Mouse (Mus musculus) ZHBTc4 (cell line): Measurements from ENCODE around the gene Catip.
"Not testable (repeated sequence)": the region's sequence is repeated elsewhere in the genome, so short reads cannot be mapped to it uniquely, and the experiment has no call there.

Source experiments
- DNase-seq: peaks from one replicate; pipeline ENCODE4 v3.0.0-alpha.2; 2011; ENCODE audit warnings: low read depth, low spot score

Gene Catip

DNA sequence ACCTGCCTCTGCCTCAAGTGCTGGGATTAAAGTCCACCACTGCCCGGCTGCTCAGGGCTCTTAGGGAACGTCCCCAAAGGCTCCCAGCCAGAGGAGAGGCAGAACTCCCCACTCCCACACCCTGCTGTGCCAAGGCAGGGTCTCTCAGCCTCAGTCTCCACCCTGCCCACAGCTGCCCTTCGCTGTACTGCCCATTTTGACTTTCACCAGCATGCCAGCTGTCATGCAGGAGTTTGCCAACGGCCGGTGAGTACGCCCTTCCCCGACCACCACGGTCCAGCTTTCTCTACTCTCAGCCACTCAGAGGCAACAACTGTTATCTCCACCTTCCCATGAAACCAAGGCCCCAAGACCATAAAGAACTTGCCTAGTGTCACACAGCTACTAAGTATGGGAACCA, 22.6 kb downstream of the Catip start:
- no peak for DNase-seq

DNA sequence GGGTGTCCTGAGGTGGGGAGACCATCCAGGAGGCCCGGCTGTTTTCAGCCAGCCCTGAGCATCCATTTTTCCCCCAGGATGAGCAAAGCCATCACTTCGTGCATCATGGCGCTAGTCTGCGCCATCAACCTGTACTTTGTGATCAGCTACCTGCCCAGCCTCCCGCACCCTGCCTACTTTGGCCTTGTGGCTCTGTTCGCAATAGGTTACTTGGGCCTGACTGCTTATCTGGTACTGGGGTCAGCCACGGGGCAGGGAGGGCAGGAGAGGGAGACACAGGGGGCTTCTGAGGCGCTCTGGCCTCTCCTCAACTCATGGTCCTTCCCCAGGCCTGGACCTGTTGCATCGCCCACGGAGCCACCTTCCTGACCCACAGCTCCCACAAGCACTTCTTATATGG, 23.2 kb downstream of the Catip start:
- no peak for DNase-seq

DNA sequence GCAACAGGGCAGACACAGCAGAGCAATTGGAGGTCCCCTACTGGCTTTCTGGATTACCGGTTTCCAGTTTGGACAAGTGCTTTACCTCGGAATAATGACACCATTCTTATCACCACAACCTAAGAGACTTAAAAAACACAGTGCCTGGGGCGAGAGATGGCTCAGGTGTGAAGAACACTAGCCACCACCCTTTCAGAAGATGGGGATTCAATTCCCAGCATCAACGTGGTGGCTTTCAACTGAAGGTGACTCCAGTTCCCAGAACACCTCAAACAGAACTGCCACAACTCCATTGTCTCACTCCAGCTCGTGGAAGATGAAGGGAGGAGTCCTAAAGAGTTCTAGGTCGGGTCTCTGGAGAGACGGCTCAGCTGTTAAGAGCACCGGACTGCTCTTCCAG, 23.6 kb downstream of the Catip start:
- DNase-seq = peak; percentile 73

DNA sequence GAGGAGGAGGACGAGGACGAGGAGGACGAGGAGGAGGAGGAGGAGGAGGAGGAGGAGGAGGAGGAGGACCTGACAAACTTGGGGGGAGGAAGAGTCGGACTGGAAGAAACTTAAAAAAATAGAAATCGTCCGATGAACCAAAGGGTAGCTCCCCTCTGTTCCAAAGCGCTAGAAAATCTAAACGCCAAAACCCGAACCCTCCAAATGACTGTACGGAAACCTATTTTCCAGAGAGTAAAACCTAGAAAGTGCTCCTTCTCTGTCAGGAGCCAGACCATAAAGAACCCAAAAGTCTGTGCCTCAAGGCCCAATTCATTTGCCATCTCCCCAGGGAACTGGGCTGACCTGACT, 24.4 kb downstream of the Catip start:
- no peak for DNase-seq

DNA sequence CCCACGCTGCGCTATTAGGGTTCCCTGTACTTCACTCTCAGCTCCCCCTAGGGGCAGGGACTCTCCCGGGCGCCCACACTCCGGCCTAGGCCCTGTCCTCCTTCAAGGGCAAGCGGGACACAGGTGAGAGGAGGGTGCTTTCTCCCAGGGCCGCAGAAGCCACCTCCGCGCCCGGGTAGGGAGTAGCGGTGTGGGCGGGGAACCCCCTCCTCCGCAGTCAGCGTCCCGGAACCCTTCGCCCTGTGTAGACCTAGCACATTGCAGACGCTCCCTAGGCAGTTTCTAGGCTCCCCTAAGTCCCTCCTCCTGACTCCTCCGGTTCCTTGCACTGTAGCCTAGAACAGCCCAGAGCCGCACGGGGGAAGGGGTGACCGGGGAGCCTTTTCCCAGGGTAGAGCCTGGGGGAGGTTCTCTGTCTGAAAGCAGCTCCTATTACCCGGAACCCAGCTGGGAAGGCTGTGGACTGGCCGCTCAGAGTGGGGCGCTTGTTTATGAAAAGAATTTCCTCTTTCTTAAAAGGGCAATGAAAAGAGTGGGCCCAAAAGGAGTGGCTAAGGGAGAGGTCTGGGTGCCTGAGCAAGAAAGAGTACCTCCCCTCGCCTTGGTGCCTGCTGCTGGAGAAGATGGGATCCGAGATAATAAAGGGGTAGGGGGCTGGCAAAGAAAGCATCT, 24.9 kb downstream of the Catip start:
- DNase-seq = peak; percentile 97

DNA sequence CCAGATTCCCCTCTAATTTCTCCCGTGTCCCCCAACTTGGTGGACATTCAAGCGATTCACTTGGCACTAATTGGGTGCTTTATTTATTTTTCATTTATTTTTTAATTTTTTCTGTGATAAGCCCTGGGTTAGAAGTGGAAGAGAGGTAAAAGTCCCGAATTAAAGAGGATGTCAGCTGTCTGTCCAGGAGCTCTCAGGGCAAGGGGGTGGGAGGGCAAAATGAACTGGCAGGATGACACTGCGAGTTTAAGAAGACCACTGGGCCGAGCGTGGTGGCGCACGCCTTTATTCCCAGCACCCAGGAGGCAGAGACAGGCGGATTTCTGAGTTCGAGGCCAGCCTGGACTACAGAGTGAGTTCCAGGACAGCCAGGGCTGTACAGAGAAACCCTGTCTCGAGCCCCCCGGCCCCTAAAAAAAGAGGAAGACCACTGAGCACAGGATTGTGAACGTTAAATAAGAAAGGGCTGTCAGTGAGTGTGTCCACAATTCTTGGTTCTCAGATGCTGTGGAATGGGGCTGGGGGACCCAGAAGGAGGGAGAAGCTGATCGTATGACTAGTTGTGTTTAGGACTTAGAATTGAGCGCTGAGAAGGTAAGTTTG, 25.6 kb downstream of the Catip start:
- no peak for DNase-seq

DNA sequence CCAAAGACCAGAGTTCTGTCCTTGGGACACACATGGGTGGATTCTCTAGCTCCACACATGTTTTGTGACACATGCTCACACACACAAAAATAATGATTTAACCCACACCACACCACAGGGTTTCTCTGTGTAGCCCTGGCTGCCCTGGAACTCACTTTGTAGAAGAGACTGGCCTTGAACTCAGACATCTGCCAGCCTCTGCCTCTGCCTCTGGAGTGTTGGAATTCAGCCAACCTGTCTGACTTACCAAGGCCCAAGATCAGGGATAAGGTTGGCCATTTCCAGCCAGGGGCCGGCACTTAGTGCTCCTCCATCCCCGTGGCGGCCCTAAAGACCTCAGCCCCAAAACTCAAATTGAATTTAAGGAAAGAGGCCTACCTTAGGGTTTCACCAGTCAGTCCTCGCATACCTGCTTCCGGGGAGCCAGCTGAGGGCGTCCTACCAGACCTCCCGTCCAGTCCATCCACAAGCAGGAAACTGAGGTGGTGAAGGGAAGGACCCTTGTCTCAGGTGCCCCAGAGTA, 26.6 kb downstream of the Catip start:
- no peak for DNase-seq

DNA sequence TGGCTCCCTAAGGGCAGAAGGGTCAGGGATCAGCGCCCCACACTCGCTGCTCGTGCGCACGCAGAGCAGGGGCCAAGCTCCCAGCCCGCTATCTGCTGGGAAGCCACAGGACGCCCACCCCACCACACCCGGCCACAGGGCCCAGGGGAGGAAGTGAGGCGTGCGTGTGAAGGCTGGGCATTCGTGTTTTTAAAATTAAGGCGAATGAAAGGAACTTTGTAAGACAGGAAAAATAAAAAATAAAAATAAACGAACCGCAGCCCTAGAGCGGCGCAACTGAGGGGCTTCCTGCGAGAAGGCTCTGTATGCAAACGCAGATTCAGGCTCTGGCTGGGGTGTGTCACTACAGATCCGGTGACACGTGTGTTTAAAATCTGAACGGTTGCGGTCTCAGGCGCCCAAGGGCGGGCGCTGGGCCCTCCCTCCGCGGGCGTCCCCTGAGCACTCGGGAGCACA, 28.0 kb downstream of the Catip start:
- peak; percentile 69 for DNase-seq

DNA sequence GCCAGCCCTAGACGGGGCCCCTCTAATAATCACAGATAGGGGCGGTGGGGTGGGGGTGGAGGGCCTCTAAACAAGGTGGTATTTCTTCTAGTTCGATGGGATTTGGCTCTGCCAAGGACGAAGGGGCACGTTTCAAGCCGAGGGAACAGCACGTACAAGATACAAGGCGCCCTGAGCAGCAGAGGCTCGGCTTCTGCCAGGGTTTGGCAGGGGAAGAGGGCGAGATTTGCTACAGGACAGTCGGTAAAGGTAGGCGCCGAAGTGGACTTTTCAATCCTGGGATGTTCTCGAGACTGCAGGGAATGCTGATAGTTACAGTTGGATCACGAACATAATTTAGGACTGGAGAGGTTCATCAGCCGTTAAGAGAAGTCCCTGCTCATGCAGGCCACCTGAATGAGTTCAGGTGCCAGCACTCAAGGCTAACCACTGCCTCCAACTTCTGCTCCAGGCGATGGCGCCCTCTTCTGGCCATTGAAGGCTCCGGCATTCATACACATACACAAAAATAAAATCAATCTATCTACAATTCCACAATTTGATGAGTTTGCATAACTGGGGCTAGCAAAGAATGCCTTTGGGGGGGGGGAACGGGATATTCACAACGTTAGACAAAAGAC, 28.5 kb downstream of the Catip start:
- DNase-seq = peak; percentile 92

DNA sequence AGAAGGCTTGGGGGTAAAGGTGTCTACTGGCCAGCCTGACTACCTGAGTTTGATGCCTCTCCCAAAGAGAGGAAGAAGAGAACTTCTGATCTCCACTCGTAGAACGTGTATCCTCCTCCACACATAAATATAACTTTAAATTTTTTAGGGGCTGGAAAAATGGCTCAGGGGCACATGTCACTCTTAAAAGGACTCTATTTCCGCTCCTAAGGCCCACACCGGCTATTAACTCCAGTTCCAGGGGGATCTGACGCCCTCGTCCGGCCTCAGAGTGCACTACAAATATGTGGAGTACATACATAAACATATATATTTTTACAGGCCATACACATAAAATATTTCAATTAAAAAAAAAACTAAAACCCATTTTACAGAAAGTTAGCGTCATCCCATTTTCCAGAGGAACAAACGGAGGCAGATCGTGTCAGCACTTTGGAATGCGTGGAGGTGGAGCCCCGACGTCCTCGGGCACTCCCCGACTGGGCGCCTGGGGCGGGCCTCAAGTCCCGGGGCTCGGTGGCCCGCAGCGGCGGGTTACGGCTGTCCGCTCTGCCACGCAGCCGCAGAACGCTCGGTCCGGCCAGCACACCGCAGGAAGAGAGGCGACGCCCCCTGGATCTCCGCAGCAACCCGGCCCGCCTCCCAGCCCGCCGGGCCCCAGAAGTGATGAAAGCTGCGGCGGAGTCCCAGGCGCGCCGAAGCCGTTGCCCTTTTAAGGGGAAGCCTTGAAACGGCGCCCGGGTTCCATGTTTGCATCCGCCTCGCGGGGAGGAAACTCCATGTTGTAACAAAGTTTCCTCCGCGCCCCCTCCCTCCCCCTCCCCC, 29.2 kb downstream of the Catip start, which contains the start of gene Ctdsp1:
TSS of gene Ctdsp1 (plus strand) at position 586 of the 825 bp plus-strand sequence.
- peak; percentile 94 for DNase-seq

DNA sequence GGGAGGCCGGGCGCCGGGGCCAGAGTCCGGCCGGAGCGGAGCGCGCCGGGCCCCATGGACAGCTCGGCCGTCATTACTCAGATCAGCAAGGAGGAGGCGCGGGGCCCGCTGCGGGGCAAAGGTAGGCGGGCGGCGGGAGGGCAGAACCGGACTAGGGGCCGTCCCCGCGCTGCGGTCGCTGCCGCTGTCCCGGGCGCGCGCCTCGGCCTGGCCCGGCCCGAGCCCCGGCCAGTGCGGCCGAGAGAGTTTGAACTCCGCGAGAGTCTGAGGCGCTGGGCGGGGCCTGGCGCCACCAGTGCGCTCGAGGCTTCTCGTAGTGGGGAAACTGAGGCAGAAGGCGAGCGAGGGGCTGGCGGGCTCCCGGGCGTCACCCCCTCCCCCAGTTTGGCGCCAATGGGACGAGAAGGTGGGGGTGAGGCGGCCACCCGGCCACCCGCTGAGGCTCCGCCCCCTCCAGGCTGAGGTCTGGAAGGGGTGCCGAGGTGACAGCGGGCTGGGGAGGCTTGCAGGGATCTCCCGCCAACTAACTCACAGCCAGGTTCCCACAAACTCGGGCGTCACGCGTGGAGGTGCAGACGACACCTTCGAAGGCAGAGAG, 30.0 kb downstream of the Catip start:
- DNase-seq = peak; percentile 52

DNA sequence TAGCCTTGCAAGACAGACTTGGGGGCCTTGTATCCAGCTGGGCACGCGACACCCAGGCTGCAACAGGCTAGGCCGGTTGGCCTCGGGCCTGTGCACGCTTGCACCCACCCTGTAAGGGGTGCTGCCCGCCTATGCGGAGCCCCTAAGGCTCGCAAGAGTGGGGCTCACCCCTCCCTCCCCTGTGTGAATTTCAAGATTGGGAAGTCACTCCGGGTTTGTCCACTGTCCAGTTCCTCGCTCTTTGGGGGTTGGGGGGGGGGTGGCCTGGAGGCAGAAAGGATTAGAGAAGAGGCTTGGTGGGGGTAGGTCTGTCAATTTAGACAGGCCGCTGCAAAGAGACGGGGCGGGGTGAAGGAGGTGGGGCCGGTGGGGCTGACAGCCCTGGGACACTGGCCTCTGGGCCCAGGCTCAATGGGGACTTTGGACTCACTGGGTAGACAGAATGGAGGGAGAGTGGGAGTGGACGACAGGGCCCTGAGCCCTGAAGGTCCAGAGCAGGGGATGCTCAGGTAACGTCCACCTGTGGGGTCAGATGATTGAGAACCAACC, 30.6 kb downstream of the Catip start:
- DNase-seq = no peak

DNA sequence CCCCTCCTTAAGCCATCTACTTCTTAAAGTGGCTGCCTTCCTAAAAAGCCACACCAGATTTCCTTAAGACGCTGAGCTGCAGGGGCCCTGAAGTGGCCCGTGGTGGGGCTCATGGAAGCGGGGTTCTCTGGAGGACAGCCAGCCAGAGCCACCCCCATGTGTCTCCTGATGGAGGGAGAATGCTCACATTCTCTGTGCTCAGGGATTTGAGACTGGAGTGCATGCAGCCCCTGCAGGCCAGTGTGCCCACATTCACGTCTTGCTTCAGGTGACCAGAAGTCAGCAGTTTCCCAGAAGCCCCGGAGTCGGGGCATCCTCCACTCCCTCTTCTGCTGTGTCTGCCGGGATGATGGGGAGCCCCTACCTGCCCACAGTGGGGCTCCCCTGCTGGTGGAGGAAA, 31.1 kb downstream of the Catip start:
- no peak for DNase-seq

DNA sequence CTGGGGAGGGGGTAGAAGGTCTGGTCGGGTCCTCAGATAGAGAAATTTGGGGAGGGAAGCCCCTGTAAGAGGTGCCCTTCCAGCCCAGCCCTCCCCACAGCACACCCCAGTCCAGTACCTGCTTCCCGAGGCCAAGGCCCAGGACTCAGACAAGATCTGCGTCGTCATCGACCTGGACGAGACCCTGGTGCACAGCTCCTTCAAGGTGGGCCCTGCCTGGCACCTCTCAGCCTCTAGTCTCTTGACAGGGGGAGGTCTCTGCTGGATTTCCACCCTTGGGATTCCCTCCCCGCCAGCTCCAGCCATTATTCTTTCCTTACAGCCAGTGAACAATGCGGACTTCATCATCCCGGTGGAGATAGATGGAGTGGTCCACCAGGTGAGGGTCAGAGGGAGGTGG, 31.8 kb downstream of the Catip start:
- DNase-seq = no peak

DNA sequence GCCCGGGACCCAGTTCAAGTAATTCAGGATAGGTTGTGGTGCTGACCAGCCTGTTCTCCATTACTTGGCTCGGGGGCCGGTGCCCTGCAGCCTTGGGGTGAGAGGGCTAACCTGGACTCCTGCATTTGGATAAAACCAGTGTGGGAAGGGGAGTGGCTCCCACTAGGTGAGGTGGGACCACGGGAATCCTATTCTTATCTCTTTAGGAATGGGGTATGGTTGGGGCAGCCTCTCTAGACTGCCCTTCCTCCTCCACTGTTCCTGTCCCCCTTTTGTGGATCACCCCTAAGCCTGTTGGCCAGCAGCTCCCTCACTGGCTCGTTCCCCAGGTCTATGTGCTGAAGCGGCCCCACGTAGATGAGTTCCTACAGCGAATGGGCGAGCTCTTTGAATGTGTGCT, 32.4 kb downstream of the Catip start:
- no peak for DNase-seq

DNA sequence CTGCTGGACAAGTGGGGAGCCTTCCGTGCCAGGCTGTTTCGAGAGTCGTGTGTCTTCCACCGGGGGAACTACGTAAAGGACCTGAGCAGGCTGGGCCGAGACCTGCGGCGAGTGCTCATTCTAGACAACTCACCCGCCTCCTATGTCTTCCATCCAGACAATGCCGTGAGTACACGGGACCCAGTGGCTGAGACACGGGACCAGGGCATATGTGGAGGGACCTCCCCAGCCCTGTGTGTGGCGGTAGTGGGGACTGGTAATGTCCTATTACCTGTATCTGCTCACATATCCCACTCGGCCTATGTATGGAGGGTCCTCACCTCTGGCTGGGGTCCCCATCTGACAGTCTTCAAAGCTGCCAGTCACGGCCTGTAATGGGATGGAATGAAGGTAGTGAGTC, 33.0 kb downstream of the Catip start:
- peak; percentile 39 for DNase-seq

DNA sequence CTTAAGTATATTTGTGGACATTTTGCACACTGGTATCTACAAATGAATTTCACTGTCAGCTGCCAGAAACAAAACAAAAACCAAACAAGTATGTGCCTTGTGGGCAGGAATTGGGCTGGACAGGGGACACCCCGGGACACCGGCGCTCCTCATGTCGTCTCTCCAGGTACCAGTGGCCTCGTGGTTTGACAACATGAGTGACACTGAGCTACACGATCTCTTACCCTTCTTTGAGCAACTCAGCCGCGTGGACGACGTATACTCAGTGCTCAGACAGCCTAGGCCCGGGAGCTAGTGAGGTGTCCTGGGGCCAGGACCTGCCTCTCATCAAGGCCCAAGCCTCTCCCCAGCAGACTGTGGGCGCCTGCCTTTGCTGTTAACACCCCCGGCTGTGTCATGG, 33.4 kb downstream of the Catip start:
- DNase-seq = no peak

DNA sequence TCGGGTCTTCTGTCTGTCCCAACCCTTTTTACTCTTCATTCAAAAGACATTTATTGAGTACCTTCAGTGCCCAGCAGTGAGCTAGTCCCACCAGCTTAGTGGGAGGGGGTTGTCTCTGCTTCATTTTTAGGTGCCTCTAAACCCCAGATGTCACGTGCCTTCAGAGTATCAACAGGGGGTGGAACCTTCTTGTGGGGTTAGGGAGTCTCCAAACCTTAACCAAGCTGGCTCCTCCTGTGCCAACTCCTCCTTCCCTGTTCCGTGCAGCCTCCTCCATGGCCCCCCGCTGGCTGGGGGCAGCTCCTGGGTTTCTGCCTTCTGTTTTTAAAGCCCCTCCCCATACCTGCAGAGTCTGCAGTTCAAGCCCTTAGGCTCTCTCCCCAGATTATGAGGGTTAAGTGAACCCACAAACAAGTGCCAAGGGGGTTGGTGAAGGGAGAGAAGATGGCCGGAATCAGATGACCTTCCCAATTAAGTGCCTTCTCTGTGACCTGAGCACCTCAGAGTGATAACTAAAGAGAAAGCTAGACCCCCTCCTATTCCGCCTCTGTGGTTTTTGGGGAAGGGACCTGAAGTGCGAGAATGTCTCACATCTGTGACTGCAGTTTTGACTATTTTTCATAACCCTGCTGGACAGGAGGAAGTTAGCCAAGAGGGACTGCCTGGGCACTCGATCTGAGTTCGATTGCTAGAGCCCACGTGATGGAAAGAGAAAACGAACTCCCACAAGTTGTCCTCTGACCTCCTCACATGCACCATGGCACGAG, 34.7 kb downstream of the Catip start:
- DNase-seq = not testable (repeated sequence)

DNA sequence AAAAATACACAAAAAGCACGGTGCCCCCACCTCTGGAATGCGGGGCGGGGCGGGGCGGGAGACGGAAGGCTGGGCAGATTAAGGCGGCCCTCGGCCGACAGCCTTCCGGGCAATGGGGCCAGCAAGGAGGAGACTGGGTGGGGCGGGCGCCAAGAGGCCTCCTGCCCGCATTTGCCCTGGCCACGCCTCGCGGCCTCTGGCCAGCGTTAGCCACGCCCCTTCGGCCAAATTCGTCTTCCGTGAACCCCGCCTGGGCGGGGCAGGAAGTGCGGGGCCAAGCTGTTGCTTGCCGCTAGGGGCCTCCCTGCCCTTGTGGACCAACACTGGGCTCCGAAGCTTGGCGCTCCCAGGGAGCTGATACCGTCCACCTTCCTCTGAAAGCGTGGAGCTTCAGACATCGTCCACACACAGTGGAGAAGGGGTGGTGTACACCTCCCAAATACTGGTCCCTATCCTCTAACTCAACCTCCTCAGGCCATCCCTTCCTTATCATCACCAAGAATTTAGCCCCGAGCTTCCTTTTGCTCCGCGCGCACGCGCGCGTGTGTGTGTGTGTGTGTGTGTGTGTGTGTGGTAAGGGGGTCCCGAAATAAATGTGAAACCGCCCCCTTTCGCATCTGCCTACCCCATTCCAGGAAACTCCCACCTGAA, 35.5 kb downstream of the Catip start:
- peak; percentile 98 for DNase-seq

DNA sequence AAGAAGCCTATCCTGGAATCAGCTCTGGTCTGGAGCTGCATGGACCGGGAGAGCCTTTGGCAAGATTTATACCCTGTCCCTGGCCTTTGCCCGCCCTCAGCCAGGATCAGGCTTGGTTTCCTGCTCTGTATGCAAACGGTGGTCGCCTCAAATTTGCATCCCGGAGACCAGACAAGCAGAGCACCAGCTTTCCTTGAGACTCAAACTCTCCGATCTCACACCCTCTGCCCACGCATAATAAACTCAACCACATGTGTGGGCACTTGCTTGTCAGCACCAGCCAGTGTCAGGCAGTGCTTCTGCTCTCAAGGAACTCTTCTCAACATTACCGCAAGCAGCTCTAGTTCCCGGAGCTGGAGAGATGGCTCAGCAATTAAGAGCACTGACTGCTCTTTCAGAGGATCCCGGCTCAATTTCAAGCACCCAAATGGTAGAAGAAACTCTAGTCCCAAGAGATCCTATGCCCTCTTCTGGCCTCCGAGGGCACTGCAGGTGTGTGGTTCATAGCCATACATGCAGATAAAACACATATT, 36.1 kb downstream of the Catip start:
- peak; percentile 87 for DNase-seq
